Comparison of ENCODE assay signal across 24 mouse cellular contexts in the genomic region with DNA sequence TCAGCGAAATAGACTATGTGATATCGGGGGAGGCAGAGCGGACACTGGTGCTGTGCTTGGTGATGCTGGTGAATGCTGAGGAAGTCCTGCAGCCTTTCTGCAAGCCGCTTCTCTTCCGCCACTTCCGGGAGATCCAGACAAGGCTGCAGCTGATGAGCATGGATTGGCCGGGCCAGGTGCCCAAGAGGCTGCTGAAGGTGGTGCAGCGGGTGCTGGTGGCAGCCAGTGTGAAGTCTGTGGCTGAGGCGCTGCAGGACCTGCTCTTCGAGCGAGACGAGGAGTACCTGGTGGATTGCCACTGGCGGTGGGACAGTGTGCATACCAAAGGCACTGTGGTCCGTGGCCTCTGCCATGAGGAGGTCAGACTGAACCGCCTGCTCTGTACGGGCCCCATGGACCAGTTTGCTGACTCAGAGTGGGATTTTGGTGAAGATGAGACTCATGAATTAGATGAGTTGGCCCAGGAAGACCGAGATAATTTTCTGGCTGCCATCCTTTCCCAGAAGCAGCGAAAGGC. TPM values are rescaled to one million over a fixed set of nuclear protein-coding genes. Genes with fewer than 3 reads are reported as not detected.
"Had no signal": no experiment of that assay in that cellular context is flagged by ENCODE, and none has a peak within 500 bp of the region (broad histone marks: within the 10 kb centered on the region; RNA-seq: fewer than 3 reads in every experiment).

No protein-coding gene starts in this region.

- H3K4me3 ChIP-seq: kidney, embryonic 15.5 days; left cerebral cortex, adult 2 months; limb, embryonic 12.5 days; limb, embryonic 15.5 days; lung, embryonic 15.5 days; megakaryocyte, embryonic 14.5 days; midbrain, embryonic 10.5 days; midbrain, embryonic 13.5 days; myocyte; neural tube, embryonic 13.5 days had no signal

- H3K27me3 ChIP-seq: kidney, embryonic 15.5 days; limb, embryonic 12.5 days; limb, embryonic 15.5 days; lung, embryonic 15.5 days; midbrain, embryonic 13.5 days; neural tube, embryonic 13.5 days had no signal

- DNase-seq: kidney, postnatal 10 days; kidney, postnatal 36 days; layer of hippocampus, postnatal 36 days; lung, adult 18-20 months; lung, postnatal 10 days; lung, postnatal 36 days; right cerebral cortex, postnatal 14 days; right cerebral cortex, postnatal 4 days; thymus, postnatal 25 days had no signal

- H3K4me2 ChIP-seq: kidney, embryonic 15.5 days; limb, embryonic 12.5 days; limb, embryonic 15.5 days; liver, embryonic 11.5 days; lung, embryonic 15.5 days; midbrain, embryonic 13.5 days; neural tube, embryonic 13.5 days had no signal

- H3K27ac ChIP-seq: kidney, embryonic 15.5 days; left cerebral cortex, adult 2 months; limb, embryonic 12.5 days; limb, embryonic 15.5 days; liver, embryonic 14.5 days; lung, embryonic 15.5 days; midbrain, embryonic 10.5 days; midbrain, embryonic 13.5 days; neural tube, embryonic 13.5 days had no signal

- H3K4me1 ChIP-seq: kidney, embryonic 15.5 days; limb, embryonic 12.5 days; limb, embryonic 15.5 days; lung, embryonic 15.5 days; midbrain, embryonic 10.5 days; midbrain, embryonic 13.5 days; neural tube, embryonic 13.5 days had no signal

- H3K36me3 ChIP-seq: kidney, embryonic 15.5 days; limb, embryonic 12.5 days; limb, embryonic 15.5 days; lung, embryonic 15.5 days; midbrain, embryonic 10.5 days; midbrain, embryonic 13.5 days; neural tube, embryonic 13.5 days had no signal

- ATAC-seq: midbrain, embryonic 13.5 days; midbrain, embryonic 16.5 days had no signal

- H3K9me3 ChIP-seq: kidney, embryonic 15.5 days; limb, embryonic 12.5 days; limb, embryonic 15.5 days; lung, embryonic 15.5 days; megakaryocyte, embryonic 14.5 days; midbrain, embryonic 10.5 days; midbrain, embryonic 13.5 days; neural tube, embryonic 13.5 days had no signal

- H3K9ac ChIP-seq: kidney, embryonic 15.5 days; limb, embryonic 12.5 days; limb, embryonic 15.5 days; liver, embryonic 14.5 days; lung, embryonic 15.5 days; midbrain, embryonic 13.5 days; neural tube, embryonic 13.5 days had no signal

RNA-seq across cellular contexts. Expression of gene Dclk3, which starts 46.9 kb away (rescaled TPM):
- total RNA-seq: monocyte, adult 5-6 weeks; neutrophil, adult 5-6 weeks had no signal
- polyA plus RNA-seq: myocyte had no signal
